Mouse (Mus musculus) hindbrain, embryonic 16.5 days (tissue): ENCODE results near the gene Ddx4. TPM values are rescaled to one million over a fixed set of nuclear protein-coding genes. Genes with fewer than 3 reads are reported as not detected.

Experiments used
- ATAC-seq: fragments of 200-750 bp; cut with Nextera tagmentation; 2 replicates; pipeline ENCODE4 v1.8.0; 2017; ENCODE audit warnings: moderate TSS enrichment, moderate library complexity
- H3K27ac ChIP-seq: fragments of 300-500 bp; sonication (generic); 2 replicates; pipeline ENCODE4 v1.5.1; 2014; ENCODE audit warnings: low read depth, mild to moderate bottlenecking, control low read depth, low read length, moderate library complexity
- H3K27me3 ChIP-seq: fragments of 300-500 bp; sonication (generic); replicated peaks from 2 replicates; pipeline ENCODE4 v1.6.1; 2014; ENCODE audit warnings: low read length; ENCODE audit not compliant: control insufficient read depth, insufficient read depth
- H3K36me3 ChIP-seq: fragments of 300-500 bp; sonication (generic); 2 replicates; pipeline ENCODE4 v1.6.1; 2014; ENCODE audit warnings: mild to moderate bottlenecking, low read length, moderate library complexity, mixed read lengths; ENCODE audit not compliant: control insufficient read depth, insufficient read depth
- H3K4me1 ChIP-seq: fragments of 300-500 bp; sonication (generic); 2 replicates; pipeline ENCODE4 v1.6.1; 2014; ENCODE audit warnings: low read depth, low read length; ENCODE audit not compliant: control insufficient read depth, insufficient read depth
- H3K4me2 ChIP-seq: fragments of 300-500 bp; sonication (generic); 2 replicates; pipeline ENCODE4 v1.6.1; 2014; ENCODE audit warnings: mild to moderate bottlenecking, low read length, control low read depth, moderate library complexity
- H3K4me3 ChIP-seq: fragments of 300-500 bp; sonication (generic); 2 replicates; pipeline ENCODE4 v1.5.1; 2014; ENCODE audit warnings: mild to moderate bottlenecking, low read length, control low read depth, moderate library complexity
- H3K9ac ChIP-seq: fragments of 300-500 bp; sonication (generic); 2 replicates; pipeline ENCODE4 v1.6.1; 2014; ENCODE audit warnings: low read depth, mild to moderate bottlenecking, control low read depth, low read length, moderate library complexity
- H3K9me3 ChIP-seq: fragments of 300-500 bp; sonication (generic); 2 replicates; pipeline ENCODE4 v1.6.1; 2014; ENCODE audit warnings: mild to moderate bottlenecking, low read length, moderate library complexity; ENCODE audit not compliant: control insufficient read depth
- WGBS: fragments of 180-500 bp; shearing (Covaris S2); extraction: QIAGEN DNeasy Blood & Tissue Kit; methylation state at CpG from one replicate; pipeline ENCODE4 v1.1.7; 2014; 5-methylcytosine and 5-hydroxymethylcytosine counted together
- polyA plus RNA-seq: library from polyadenylated mRNA; unstranded; fragments of >200 nt; fragmentation: Nextera tagmentation; extraction: Ambion mirVana; gene quantifications from 2 replicates; pipeline ENCODE4 v1.2.1, GENCODE M21; 2015

Gene Ddx4
- polyA plus RNA-seq, 1 experiment from 2014 or later = 0.84 TPM

DNA sequence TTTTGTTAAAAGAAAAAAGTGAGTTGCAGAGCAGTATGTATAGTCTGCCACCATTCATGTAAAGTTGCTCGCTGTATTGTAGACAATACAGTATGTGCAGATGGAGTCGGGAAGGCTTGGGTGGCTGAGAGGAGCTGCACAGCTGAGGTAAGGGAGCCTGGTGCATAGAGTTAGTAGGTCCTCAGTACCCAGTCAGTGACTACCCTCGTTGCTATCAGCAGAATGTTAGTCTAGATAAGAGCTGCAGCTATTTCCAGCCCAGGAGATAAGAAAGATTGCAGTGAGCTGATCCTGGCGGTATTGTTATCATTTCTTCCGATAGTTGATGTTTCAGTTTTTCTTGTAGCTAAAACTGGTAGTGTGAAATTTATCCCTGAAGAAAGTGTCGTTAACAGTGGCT lies 20.5 kb upstream of the Ddx4 start:
- Histone ChIP-seq H3K4me3 (no peak overlapping the region), H3K27me3 (no peaks in the 10 kb centered on the region), H3K9me3 (no peaks in the 10 kb centered on the region), H3K4me2 (no peak overlapping the region), H3K36me3 (0 out of 2 replicates have a peak, but pooled peaks cover 4% of the 10 kb centered on the region), H3K9ac (no peak overlapping the region), H3K27ac (no peak overlapping the region), H3K4me1 (peaks cover 3% of the 10 kb centered on the region; the same call in 1 of the 2 replicates)
- no peak for ATAC-seq
- 85% methylated on average over 6 of the region's 6 CpGs for WGBS

DNA sequence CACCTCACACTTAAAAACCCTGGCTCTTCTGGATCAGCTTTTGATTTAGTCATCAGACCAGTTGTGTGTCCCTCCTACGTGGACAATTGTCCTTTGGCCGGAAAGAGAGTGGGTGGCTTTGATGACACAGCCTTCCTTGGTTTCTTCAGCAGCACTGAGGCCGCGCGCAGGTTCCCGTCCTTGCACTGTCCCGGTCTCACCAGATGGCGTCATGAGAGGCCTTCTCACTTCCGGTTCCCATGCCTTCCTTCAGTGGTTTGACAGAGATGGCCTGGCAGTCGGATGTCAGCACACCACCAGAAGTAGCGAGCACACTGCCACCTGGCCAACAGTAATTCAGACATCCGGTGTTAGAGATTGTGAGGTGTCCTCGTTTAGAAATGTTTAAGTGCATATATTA lies 19.4 kb upstream of the Ddx4 start:
- WGBS = 70% methylated on average over 13 of the region's 13 CpGs
- peaks cover 3% of the 10 kb centered on the region; the same call in 1 of the 2 replicates for H3K4me1 ChIP-seq
- no peak for ATAC-seq
- no peaks in the 10 kb centered on the region for H3K27me3 ChIP-seq
- H3K4me2 ChIP-seq = no peak overlapping the region
- H3K4me3 ChIP-seq = no peak overlapping the region
- H3K36me3 ChIP-seq = 0 out of 2 replicates have a peak, but pooled peaks cover 4% of the 10 kb centered on the region
- H3K9me3 ChIP-seq = no peaks in the 10 kb centered on the region
- H3K9ac ChIP-seq = no peak overlapping the region
- H3K27ac ChIP-seq = no peak overlapping the region

DNA sequence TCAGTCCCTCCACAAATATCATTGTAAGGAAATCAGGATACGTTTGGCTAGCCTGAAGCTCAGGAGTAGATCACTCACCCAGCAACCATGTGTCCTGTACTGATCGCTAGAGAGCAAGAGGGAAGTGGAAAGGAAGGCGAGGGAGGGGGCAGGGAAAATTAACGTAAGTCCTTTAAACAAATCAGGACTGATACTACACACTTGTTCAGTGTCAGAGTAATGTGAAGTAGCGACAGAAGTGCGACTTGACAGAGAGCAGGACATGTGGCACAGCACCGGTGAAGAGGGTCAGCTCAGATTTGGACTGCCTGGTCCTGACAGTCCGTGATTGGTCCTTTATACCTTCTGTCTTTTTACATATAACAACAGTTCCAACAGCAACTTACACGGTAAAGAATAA lies 14.9 kb upstream of the Ddx4 start:
- no peak overlapping the region for H3K27ac ChIP-seq
- H3K36me3 ChIP-seq = 0 out of 2 replicates have a peak, but pooled peaks cover 4% of the 10 kb centered on the region
- H3K4me1 ChIP-seq = no peaks in the 10 kb centered on the region
- H3K27me3 ChIP-seq = no peaks in the 10 kb centered on the region
- H3K9ac ChIP-seq = no peak overlapping the region
- H3K9me3 ChIP-seq = no peaks in the 10 kb centered on the region
- ATAC-seq = no peak
- H3K4me3 ChIP-seq = no peak overlapping the region
- H3K4me2 ChIP-seq = no peak overlapping the region
- WGBS = 90% methylated on average over 9 of the region's 9 CpGs

DNA sequence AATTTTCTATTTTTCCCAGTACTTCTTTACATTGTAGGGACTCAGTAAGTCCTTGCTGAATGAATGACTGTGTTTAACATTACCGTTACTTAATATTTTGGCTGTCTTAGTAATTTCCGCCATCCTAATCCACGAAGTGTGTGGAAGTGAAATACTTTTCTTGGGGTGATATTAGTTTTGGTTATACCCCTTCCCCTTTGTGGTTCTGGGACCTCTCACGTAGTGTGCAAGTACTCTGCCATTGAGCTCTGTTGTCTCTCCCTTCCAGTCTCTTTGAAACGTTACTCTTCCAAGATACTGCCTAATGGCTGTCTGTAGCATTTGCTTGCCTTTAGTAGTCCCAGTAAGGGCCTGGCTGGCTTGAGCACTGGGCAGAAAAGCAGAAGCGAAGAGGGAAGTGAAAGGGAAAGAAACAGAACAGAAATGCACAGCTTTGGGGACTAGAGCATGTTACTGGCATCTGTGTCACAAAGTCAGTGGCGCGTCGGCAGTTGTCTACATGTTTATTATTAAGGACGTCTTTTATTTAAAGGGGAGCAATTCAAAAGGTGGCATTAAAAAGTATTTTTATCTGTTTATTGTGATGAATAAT lies 14.3 kb upstream of the Ddx4 start:
- peaks cover 2% of the 10 kb centered on the region for H3K4me1 ChIP-seq
- H3K27me3 ChIP-seq = no peaks in the 10 kb centered on the region
- no peak for ATAC-seq
- H3K27ac ChIP-seq = no peak overlapping the region
- no peak overlapping the region for H3K4me3 ChIP-seq
- 91% methylated on average over 10 of the region's 10 CpGs for WGBS
- H3K9ac ChIP-seq = no peak overlapping the region
- no peaks in the 10 kb centered on the region for H3K9me3 ChIP-seq
- H3K36me3 ChIP-seq = 0 out of 2 replicates have a peak, but pooled peaks cover 4% of the 10 kb centered on the region
- no peak overlapping the region for H3K4me2 ChIP-seq

DNA sequence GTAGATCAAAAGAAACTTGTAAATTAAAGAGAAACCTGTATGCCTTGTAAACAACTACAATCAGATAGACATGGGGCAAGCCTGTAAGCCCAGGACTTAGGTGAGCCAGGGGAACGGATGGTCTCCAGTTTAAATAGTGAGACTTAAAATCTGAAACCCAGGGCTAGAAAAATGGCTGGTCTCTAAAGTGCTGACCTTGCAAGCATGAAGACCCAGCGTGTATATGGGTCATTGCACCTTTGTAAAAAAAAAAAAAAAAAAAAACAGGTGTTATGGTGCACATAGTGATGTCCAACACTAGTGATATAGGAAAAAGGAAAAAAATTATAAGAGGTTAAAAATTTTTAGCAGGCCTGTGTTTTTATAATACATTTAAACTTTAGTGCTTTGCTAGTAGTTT lies 9.4 kb upstream of the Ddx4 start:
- Histone ChIP-seq H3K9ac (no peak overlapping the region), H3K27me3 (no peaks in the 10 kb centered on the region), H3K4me1 (peaks cover 6% of the 10 kb centered on the region), H3K36me3 (no peaks in the 10 kb centered on the region), H3K27ac (no peak overlapping the region), H3K4me2 (peak overlapping the region; percentile 77), H3K4me3 (no peak overlapping the region), H3K9me3 (no peaks in the 10 kb centered on the region)
- no peak for ATAC-seq
- WGBS = 78% methylated on average over 2 of the region's 2 CpGs

DNA sequence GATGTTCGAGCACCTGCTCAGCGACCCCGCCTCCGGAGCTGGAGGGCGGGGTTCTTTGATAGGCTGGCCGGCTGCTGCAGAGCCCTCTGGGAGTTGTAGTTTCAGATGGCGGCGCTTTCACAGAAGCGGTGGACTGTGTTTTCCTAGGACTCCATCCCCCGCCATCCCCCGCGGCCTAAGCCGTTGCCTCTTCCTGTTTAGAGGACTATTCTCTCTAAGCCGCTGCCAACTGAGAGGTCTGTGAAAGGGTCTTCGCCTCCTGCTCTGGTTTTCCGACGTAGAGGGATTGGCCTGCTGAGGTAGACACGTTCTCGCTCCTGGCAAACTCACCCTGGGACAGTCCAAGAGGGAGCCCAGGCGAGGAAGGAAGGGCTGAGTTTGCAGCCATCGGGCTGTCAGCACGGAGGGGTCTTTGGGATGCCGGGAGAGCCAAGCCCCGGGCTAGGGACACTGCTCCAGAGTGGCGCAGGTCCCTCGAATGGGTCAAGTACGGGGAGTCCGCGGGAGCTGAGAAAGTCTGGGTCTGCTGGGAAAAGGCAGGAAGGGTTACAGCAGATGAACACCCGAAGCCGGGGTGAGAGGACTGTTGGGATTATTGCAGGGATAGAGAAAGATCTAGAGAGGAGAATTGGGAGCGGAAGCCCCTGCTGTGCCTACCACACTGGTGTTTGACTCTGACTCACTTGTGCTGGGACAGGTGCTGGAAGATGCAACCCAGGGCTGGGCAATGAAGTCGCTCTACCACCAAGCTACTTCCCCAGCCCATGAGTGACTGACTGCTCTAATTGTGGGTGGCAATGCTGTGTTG lies 8.5 kb upstream of the Ddx4 start, which contains the start of gene Slc38a9:
Gene Slc38a9, plus strand, starts transcription at position 178 of the 808 bp plus-strand sequence.
- H3K4me1 ChIP-seq = peaks cover 6% of the 10 kb centered on the region
- H3K9me3 ChIP-seq = no peaks in the 10 kb centered on the region
- peak within 1 kb of the TSS; percentile 82 for H3K27ac ChIP-seq
- H3K9ac ChIP-seq = peak within 1 kb of the TSS; percentile 86
- peak; percentile 99 for ATAC-seq
- peak within 1 kb of the TSS; percentile 87 for H3K4me3 ChIP-seq
- no peaks in the 10 kb centered on the region for H3K36me3 ChIP-seq
- under 1% methylated on average over 33 of the region's 33 CpGs for WGBS
- H3K4me2 ChIP-seq = peak within 1 kb of the TSS; percentile 77
- H3K27me3 ChIP-seq = no peaks in the 10 kb centered on the region

DNA sequence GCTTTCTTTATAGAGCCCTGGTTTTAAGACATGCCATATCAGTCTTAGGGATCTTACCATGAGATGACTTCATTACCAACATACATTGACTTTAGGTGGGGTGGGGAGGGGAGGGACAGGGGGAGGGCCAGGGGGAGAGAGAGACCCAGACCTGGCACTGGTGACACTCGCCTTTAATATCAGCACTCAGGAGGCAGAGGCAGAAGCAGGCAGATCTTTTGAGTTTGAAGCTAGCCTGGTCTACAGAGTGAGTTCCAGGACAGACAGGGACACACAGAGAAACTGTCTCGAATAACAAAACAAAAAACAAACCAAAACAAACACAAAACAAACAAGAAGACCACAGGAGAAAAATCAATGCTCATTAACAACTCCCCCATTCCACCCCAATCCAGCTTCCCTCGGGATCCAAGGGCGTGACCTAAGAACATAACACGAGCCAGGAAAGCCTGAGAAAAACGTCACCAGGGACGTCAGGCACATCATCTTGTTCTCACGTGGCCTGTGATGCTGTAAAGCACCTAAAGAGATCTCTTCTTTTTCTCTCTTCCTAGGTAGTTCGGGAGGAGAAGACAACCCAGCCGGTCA lies 7.8 kb upstream of the Ddx4 start:
- Histone ChIP-seq H3K4me2 (peak overlapping the region; percentile 77), H3K4me1 (peaks cover 6% of the 10 kb centered on the region), H3K27ac (no peak overlapping the region), H3K9me3 (no peaks in the 10 kb centered on the region), H3K36me3 (no peaks in the 10 kb centered on the region), H3K4me3 (peak overlapping the region; percentile 87), H3K9ac (peak overlapping the region; percentile 65), H3K27me3 (no peaks in the 10 kb centered on the region)
- ATAC-seq = peak; percentile 27
- WGBS = 3% methylated on average over 10 of the region's 10 CpGs

DNA sequence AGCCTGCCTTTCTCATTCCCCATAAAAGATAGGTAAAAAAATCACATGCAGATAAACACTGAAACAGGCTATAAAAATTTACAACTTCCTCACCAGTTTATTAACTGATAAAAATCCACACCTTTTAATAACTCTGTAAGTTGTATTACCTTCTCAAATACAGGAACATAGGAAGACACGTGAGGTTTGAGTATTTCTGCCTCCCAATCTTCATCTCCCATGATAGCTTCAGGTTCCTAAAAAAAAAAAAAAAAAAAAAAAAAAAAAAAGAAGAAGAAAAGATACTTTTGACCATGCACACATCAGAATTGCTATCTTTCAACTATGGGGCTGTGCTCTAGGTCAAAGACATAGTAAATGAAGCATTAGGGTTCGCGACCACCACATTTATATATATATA lies 1.1 kb downstream of the Ddx4 start:
- 92% methylated on average over 3 of the region's 3 CpGs for WGBS
- Histone ChIP-seq H3K9me3 (peaks cover 10% of the 10 kb centered on the region), H3K4me1 (no peaks in the 10 kb centered on the region), H3K27me3 (no peaks in the 10 kb centered on the region), H3K4me2 (no peak overlapping the region), H3K36me3 (no peaks in the 10 kb centered on the region), H3K4me3 (no peak overlapping the region), H3K9ac (no peak overlapping the region), H3K27ac (no peak overlapping the region)
- no peak for ATAC-seq

DNA sequence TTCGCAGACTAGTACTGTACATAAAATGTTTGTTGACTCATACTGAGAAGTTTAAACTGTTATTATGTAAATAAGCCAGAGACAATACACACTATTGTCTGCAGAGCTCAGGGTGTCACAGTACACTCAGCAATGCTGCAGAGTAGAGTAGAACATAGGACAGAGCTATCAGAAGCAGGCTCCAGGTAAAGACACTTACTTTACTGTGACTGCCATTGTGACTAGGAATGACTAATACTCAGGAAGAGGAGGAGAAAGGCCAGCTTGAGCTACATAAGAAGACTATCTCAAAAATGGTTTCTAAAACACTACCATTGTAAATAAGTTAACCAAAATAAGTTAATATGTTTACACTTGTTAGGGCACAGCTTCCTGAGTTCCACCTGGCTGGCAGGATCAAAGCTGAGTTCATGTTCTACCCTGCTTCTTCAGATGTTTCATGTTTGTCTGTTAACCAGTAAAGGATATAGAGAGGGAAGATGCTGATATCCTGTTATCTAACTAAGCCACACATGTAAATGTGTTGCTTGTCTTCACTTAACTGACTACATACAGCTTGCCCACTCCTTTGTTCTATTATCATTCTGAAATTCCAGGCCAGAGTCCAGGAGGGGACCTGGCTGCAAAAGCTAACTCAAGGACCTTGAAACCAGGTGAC lies 6.6 kb downstream of the Ddx4 start:
- Histone ChIP-seq H3K4me1 (no peaks in the 10 kb centered on the region), H3K36me3 (no peaks in the 10 kb centered on the region), H3K9me3 (no peaks in the 10 kb centered on the region), H3K9ac (no peak overlapping the region), H3K4me3 (no peak overlapping the region), H3K27me3 (no peaks in the 10 kb centered on the region), H3K4me2 (no peak overlapping the region), H3K27ac (no peak overlapping the region)
- 76% methylated on average over 1 of the region's 1 CpGs for WGBS
- no peak for ATAC-seq
